ENCODE assay signal across 28 mouse cellular contexts in genomic region chr13:24132866-24133265, GRCm38 (mm10).
"Had no signal": no experiment of that assay in that cellular context is flagged by ENCODE, and none has a peak within 500 bp of the region (broad histone marks: within the 10 kb centered on the region; RNA-seq: fewer than 3 reads in every experiment).

No protein-coding gene starts in this region.

- H3K4me2 ChIP-seq: embryonic facial prominence, embryonic 12.5 days; embryonic facial prominence, embryonic 13.5 days; embryonic facial prominence, embryonic 15.5 days; forebrain, embryonic 12.5 days; forebrain, embryonic 13.5 days; forebrain, embryonic 15.5 days had no signal

- H3K27ac ChIP-seq: embryonic facial prominence, embryonic 10.5 days; embryonic facial prominence, embryonic 12.5 days; embryonic facial prominence, embryonic 13.5 days; embryonic facial prominence, embryonic 15.5 days; forebrain, embryonic 10.5 days; forebrain, embryonic 12.5 days; forebrain, embryonic 13.5 days; forebrain, embryonic 15.5 days; gastrocnemius, adult 2 months; heart, adult 2 months had no signal

- DNase-seq: cerebellum, adult 2 months; cerebellum, adult 8-10 months; cerebellum, adult 9-10 months; cerebellum, adult 9-11 months; cerebellum, postnatal 10 days; cerebellum, postnatal 14 days; cerebellum, postnatal 25 days; cerebellum, postnatal 36 days; embryo, embryonic 11 days; forebrain, postnatal 0 days; gastrocnemius, adult 2 months; gastrocnemius, postnatal 10 days; gastrocnemius, postnatal 14 days; gastrocnemius, postnatal 25 days; gastrocnemius, postnatal 36 days; heart, adult 18-20 months; heart, adult 2 months had no signal

- H3K27me3 ChIP-seq: embryonic facial prominence, embryonic 12.5 days; embryonic facial prominence, embryonic 13.5 days; embryonic facial prominence, embryonic 15.5 days; forebrain, embryonic 12.5 days; forebrain, embryonic 13.5 days; forebrain, embryonic 15.5 days had no signal

- H3K36me3 ChIP-seq: forebrain, embryonic 10.5 days; forebrain, embryonic 12.5 days; forebrain, embryonic 15.5 days had no signal

- H3K9ac ChIP-seq: embryonic facial prominence, embryonic 12.5 days; embryonic facial prominence, embryonic 13.5 days; embryonic facial prominence, embryonic 15.5 days; forebrain, embryonic 12.5 days; forebrain, embryonic 13.5 days; forebrain, embryonic 15.5 days; forebrain, postnatal 0 days had no signal

- ATAC-seq: forebrain, embryonic 13.5 days; forebrain, embryonic 14.5 days; forebrain, embryonic 15.5 days; forebrain, embryonic 16.5 days; forebrain, postnatal 0 days had no signal

- H3K9me3 ChIP-seq: embryonic facial prominence, embryonic 10.5 days; embryonic facial prominence, embryonic 12.5 days; embryonic facial prominence, embryonic 13.5 days; embryonic facial prominence, embryonic 15.5 days; forebrain, embryonic 10.5 days; forebrain, embryonic 12.5 days; forebrain, embryonic 13.5 days; forebrain, embryonic 15.5 days had no signal

- H3K4me3 ChIP-seq: embryonic facial prominence, embryonic 10.5 days; embryonic facial prominence, embryonic 12.5 days; embryonic facial prominence, embryonic 13.5 days; embryonic facial prominence, embryonic 15.5 days; erythroblast, embryonic 14.5 days; forebrain, embryonic 10.5 days; forebrain, embryonic 12.5 days; forebrain, embryonic 13.5 days; forebrain, embryonic 15.5 days; gastrocnemius, adult 2 months; heart, adult 2 months had no signal
